In the genomic region with DNA sequence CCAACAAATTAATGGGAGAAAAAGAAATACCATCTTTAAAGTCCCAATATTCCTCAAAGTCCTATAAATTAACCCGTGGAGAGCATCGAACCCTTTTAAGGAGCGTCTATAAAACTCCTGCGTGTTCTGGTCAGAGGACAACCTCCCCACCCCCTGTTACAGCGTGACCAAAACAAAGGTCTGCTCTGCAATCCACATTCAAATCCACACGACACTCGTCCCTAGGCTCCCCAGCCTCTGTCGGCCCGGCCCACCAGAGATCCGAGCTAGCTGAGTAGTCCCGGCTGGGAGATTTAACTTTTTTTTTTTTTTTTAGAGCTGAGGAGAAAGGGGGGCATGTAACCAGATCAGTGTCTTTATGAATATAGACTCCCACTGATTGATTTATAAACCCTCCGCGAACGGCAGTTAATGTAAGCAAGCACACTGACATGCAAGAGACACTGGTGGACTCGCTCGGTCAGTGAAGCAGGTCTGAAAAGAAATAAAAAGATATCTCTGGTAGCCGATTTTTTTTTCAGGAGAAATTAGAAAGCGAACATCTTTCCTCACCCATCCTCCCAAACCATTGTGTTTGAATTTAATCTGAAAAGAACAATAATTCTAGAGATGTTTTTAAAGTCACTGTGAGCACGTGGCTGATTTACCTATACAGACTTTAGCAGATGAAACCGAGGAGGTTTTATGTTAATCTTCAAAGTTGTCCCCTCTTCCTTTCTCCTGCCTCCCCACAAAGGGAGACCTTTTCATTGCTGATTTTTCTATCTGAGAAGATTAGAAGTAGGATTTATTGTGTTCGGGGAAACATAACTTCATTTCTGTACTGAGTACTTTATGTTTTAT, we compare ENCODE assay signal across 18 mouse cellular contexts. TPM values are rescaled to one million over a fixed set of nuclear protein-coding genes. Genes with fewer than 3 reads are reported as not detected.
DNase-seq lines count a peak whose midpoint lies in the region; ATAC-seq and TF ChIP-seq lines count a peak whose summit lies in the region.
"Had no signal": no experiment of that assay in that cellular context is flagged by ENCODE, and none has a peak within 500 bp of the region (broad histone marks: within the 10 kb centered on the region; RNA-seq: fewer than 3 reads in every experiment).

No protein-coding gene starts in this region.

- WGBS in forebrain, postnatal 0 days, result 2% methylated on average over 21 of the region's 21 CpGs
- 2% methylated on average over 21 of the region's 21 CpGs for WGBS in forebrain, embryonic 15.5 days
- WGBS in kidney, adult 2 months, result 8% methylated on average over 21 of the region's 21 CpGs
- under 1% methylated on average over 21 of the region's 21 CpGs for WGBS in limb, embryonic 10.5 days

- H3K9ac ChIP-seq in forebrain, postnatal 0 days, result no peak overlapping the region
- H3K9ac ChIP-seq in forebrain, embryonic 15.5 days (replicated peaks), result no peak overlapping the region
- H3K9ac ChIP-seq: embryonic facial prominence, embryonic 12.5 days; liver, embryonic 12.5 days had no signal

- no peak overlapping the region for H3K4me3 ChIP-seq in forebrain, postnatal 0 days (ENCODE audit: low read depth, low read length)
- no peak overlapping the region for H3K4me3 ChIP-seq in forebrain, embryonic 15.5 days
- H3K4me3 ChIP-seq in kidney, adult 2 months (ENCODE audit: insufficient read depth, low read depth, low read length), result peak overlapping the region; percentile 29; the same call in 1 of the 2 replicates
- H3K4me3 ChIP-seq in limb, embryonic 10.5 days, result no peak overlapping the region
- H3K4me3 ChIP-seq: embryonic facial prominence, embryonic 12.5 days; gastrocnemius, adult 2 months; left cerebral cortex, adult 2 months; liver, embryonic 12.5 days had no signal

- H3K9me3 ChIP-seq in forebrain, postnatal 0 days (ENCODE audit: low read length), result no peaks in the 10 kb centered on the region
- H3K9me3 ChIP-seq in forebrain, embryonic 15.5 days, result no peaks in the 10 kb centered on the region
- H3K9me3 ChIP-seq in limb, embryonic 10.5 days (replicated peaks), result no peaks in the 10 kb centered on the region
- H3K9me3 ChIP-seq: embryonic facial prominence, embryonic 12.5 days; liver, embryonic 12.5 days had no signal

- TF ChIP-seq POLR2A in kidney, adult 2 months (IDR thresholded peaks at IDR 0.05; ENCODE audit: low read depth, low read length), result no peak

- no peak overlapping the region for H3K27ac ChIP-seq in forebrain, postnatal 0 days (ENCODE audit: low read depth, low read length)
- no peak overlapping the region for H3K27ac ChIP-seq in forebrain, embryonic 15.5 days (replicated peaks)
- no peak overlapping the region for H3K27ac ChIP-seq in kidney, adult 2 months (ENCODE audit: insufficient read depth, low read depth, low read length)
- H3K27ac ChIP-seq in limb, embryonic 10.5 days, result no peak overlapping the region
- H3K27ac ChIP-seq: gastrocnemius, adult 2 months; left cerebral cortex, adult 2 months; liver, embryonic 12.5 days had no signal

- ATAC-seq in forebrain, postnatal 0 days, result no peak
- ATAC-seq in forebrain, embryonic 15.5 days (replicated peaks), result no peak
- ATAC-seq: hindbrain, embryonic 16.5 days; liver, embryonic 12.5 days had no signal

- no peak for TF ChIP-seq CTCF in forebrain, postnatal 0 days (IDR thresholded peaks at IDR 0.05; ENCODE audit: low read depth)
- no peak for TF ChIP-seq CTCF in kidney, adult 2 months (conservative IDR thresholded peaks at IDR 0.05; ENCODE audit: insufficient read depth, insufficient read length, low read depth, low read length)

- no peaks in the 10 kb centered on the region for H3K4me1 ChIP-seq in forebrain, postnatal 0 days (ENCODE audit: insufficient read depth)
- H3K4me1 ChIP-seq in forebrain, embryonic 15.5 days, result peaks cover 4% of the 10 kb centered on the region; the same call in 1 of the 2 replicates
- H3K4me1 ChIP-seq in kidney, adult 2 months (ENCODE audit: control insufficient read depth, insufficient read depth, low read length), result no peaks in the 10 kb centered on the region; the same call in 1 of the 2 replicates
- H3K4me1 ChIP-seq in limb, embryonic 10.5 days, result peaks cover 44% of the 10 kb centered on the region
- H3K4me1 ChIP-seq: liver, embryonic 12.5 days had no signal

- no peaks in the 10 kb centered on the region for H3K36me3 ChIP-seq in forebrain, postnatal 0 days (ENCODE audit: insufficient read depth)
- no peaks in the 10 kb centered on the region for H3K36me3 ChIP-seq in forebrain, embryonic 15.5 days
- H3K36me3 ChIP-seq in kidney, adult 2 months (ENCODE audit: control insufficient read depth, insufficient read depth, low read length), result no peaks in the 10 kb centered on the region
- H3K36me3 ChIP-seq in limb, embryonic 10.5 days, result no peaks in the 10 kb centered on the region
- H3K36me3 ChIP-seq: embryonic facial prominence, embryonic 12.5 days; liver, embryonic 12.5 days had no signal

- H3K27me3 ChIP-seq in forebrain, postnatal 0 days (ENCODE audit: insufficient read depth, low read length), result peaks cover 86% of the 10 kb centered on the region
- peaks cover 89% of the 10 kb centered on the region for H3K27me3 ChIP-seq in forebrain, embryonic 15.5 days
- peaks cover 8% of the 10 kb centered on the region; the same call in 1 of the 2 replicates for H3K27me3 ChIP-seq in kidney, adult 2 months (replicated peaks; ENCODE audit: control insufficient read depth, insufficient read depth, low read length)
- H3K27me3 ChIP-seq in limb, embryonic 10.5 days (ENCODE audit: low read depth, poor library complexity, severe bottlenecking), result peaks cover 100% of the 10 kb centered on the region

- no peak overlapping the region for H3K4me2 ChIP-seq in forebrain, postnatal 0 days (ENCODE audit: low read depth)
- no peak overlapping the region for H3K4me2 ChIP-seq in forebrain, embryonic 15.5 days (replicated peaks)
- H3K4me2 ChIP-seq: liver, embryonic 12.5 days had no signal

- DNase-seq in forebrain, postnatal 0 days, result peak; percentile 17
- peak; percentile 10 for DNase-seq in kidney, adult 2 months
- no peak for DNase-seq in kidney, adult 9 months
- peak; percentile 57 for DNase-seq in embryo, embryonic 10.5 days (ENCODE audit: low spot score)
- DNase-seq in limb, embryonic 10.5 days (ENCODE audit: low spot score), result peak; percentile 49
- no peak for DNase-seq in right cerebral cortex, postnatal 4 days
- no peak for DNase-seq in adipocyte (ENCODE audit: low spot score)
- DNase-seq: adrenal gland, postnatal 14 days; cerebellum, adult 11-12 months; gastrocnemius, adult 2 months; lung, postnatal 36 days; right cerebral cortex, postnatal 14 days had no signal

RNA-seq across cellular contexts. Expression of gene Pitx2, which starts 23.0 kb away (rescaled TPM):
- total RNA-seq in forebrain, postnatal 0 days (2014; rRNA removed), result 2.1 and 10.5 TPM in 2 replicates
- polyA plus RNA-seq in forebrain, postnatal 0 days (2015; fragmentation: Nextera tagmentation; extraction: Ambion mirVana), result 2.5 and 7.2 TPM in 2 replicates
- 1.8 and 5.0 TPM in 2 replicates for polyA plus RNA-seq in forebrain, embryonic 15.5 days (2015; fragmentation: Nextera tagmentation; extraction: Ambion mirVana)
- polyA plus RNA-seq in kidney, adult 2 months (2012; rRNA removed), result 9.9 and 10.5 TPM in 2 replicates
- polyA plus RNA-seq in limb, embryonic 10.5 days (2016; fragmentation: Nextera tagmentation; extraction: Ambion mirVana), result 25.6 and 39.1 TPM in 2 replicates
- total RNA-seq: adrenal gland, postnatal 14 days; left cerebral cortex, adult 2 months; monocyte, adult 5-6 weeks had no signal

Comparison
In these comparisons a context has a peak if more than half of its experiments do, and no peak if none do; other contexts are left out.
1. DNase-seq: peak in forebrain, postnatal 0 days (single experiment), kidney, adult 2 months (single experiment), embryo, embryonic 10.5 days (single experiment) and limb, embryonic 10.5 days (single experiment); none in kidney, adult 9 months (single experiment), right cerebral cortex, postnatal 4 days (single experiment) and adipocyte (single experiment).